Mouse (Mus musculus) right cerebral cortex, postnatal 36 days (tissue): Measurements from ENCODE around the gene Pde6c.

Experiments
- DNase-seq, 2 experiments: peaks; one replicate each; pipeline ENCODE4 v3.0.0; 2022; ENCODE audit warnings: low spot score in 2 of 2, mixed read lengths in 1 of 2

The Pde6c gene

GRCm38 (mm10) chr19:38143540-38144271 lies 11.1 kb downstream of the Pde6c start:
- DNase-seq, result no peak

DNA sequence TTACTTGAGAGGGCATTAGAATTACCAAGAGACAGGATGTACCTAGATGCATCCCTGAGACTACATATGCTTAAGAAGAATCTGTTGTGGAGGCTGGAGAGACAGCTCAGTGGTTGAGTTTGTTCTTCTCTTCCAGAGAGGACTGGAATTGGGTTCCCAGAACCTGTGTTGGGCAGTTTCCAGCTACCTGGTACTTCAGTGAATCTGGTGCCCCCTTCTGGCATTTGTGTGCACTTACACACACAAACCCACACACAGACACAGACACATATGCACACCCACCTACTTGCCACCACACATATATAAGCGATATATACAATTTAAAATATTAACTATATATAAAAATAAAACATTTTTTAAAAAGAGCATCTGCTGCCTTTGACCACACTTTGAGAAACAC lies 23.7 kb downstream of the Pde6c start:
- no peak for DNase-seq

DNA sequence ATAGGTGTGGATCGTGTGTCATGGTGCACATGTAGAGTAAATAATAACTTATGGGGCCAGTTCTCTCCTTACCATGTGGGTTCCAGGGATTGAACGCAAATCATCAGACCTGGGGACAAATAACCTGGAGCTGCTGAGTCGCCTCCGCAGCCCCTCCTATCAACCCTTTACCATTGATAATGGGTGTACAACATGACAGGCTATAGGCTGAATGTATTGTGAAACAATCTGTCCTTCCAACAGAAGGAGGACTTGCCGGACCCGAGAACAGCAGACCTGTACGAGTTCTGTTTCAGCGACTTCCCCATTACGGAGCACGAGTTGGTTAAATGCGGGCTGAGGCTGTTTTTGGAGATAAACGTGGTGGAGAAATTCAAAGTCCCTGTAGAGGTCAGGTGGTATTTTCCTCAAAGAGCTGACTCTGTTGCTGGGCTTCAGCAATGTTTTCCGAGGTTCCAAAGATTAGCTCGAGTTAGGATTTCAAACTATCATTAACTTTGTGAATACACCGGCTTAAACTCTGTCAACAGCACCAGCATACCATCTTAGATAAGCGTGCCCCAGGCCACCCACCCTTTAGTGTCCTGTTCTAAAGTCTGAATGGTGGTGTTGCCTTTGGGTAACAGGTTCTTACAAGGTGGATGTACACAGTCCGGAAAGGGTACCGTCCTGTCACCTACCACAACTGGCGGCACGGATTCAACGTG lies 29.2 kb downstream of the Pde6c start:
- DNase-seq, result no peak

DNA sequence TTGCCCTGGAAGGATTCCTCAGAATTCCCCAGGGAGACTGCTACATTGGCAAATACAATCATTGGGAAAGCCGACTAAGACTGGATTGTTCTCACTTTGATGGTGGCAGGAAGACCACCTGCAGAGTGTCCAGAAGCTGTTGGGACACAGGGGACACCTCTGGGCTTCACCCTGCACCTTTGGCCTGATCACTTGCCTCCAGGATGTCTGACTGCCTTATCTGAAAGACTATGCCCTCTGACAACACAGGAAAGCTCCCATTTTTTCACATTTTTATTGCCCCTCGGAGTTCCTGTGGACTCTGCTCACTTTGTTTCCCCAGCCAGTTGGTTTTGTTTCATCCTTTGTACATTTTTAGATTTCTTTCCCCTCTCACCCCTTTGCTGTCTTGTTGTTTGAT lies 32.1 kb downstream of the Pde6c start:
- DNase-seq, result no peak

DNA sequence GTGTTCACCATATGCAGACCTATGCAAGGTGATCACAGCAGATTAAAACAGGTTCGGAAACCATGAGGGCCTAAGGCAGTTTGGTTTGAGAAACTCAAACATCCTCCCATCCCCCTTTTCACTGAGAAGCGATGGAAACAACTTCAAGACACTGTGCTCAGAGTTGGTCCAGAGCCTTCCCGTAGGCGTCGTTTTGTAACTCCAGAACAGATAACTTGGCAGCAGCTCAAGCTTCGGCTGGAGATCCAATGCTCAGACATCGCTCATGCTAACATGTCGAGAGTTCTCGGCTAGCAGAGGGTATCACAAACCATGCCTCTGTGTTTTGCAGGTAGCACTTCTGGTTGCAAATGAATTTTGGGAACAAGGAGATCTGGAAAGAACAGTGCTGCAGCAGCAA lies 47.1 kb downstream of the Pde6c start:
- DNase-seq, result no peak

- DNase-seq, result no peak
Measured at GRCm38 (mm10) chr19:38186631-38187344, 54.2 kb downstream of the Pde6c start.

GRCm38 (mm10) chr19:38187345-38187680 lies 54.7 kb downstream of the Pde6c start:
- DNase-seq, result no peak

DNA sequence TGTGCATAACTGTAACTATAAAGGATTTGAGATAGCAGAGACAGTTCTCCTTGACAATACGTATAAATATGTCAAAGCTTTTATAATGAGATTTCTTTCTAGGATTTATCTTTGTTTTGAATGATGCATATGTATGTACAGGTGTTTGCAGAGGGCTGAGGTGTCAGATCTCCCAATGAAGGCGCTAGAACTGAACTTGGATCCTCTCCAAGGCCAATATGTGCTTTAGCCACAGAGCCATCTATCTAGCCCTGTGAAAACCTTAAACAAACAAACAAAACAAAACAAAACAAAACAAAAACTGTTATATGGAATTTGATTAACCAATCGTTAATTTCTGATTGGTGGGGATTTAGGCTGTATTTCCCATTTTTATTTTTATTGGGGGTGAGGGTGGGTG lies 58.0 kb downstream of the Pde6c start:
- no peak for DNase-seq

DNA sequence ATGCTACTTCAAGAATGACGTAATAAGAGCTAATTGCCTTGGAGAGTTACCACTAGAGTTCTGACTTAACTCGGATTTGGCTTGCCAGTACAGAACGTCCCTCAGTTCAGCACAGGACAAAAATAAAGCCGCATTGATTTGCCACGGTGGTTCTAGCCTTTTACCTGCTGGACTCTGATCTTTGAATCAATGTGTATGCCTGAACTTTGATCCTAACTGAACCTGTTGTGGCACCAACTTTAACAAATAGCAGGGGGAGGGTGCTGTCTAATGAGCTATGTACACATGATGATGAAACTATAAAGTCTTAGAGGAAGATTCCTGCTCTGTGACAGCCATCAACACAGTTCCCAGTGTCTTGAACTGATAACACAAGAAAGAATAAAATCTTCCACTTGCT lies 58.9 kb downstream of the Pde6c start:
- no peak for DNase-seq

DNA sequence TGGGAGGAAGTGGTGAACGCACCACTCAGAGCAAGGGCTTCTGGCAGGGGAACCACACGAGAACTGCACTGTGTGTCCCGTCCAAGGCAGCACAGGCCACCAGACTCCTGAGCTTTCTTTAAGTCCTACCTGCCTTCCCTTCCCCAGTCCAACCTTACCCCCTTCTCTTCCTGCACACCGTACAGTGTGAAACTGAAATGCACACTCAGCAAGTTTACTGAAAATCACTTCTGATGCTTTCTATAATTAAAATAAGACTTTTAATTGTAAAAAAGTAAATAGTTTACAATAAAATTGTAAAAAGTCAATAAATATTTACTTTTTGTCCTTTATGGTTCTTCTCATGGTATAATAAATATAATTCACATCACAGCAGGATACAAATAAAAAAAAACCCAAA lies 62.7 kb downstream of the Pde6c start:
- no peak for DNase-seq

DNA sequence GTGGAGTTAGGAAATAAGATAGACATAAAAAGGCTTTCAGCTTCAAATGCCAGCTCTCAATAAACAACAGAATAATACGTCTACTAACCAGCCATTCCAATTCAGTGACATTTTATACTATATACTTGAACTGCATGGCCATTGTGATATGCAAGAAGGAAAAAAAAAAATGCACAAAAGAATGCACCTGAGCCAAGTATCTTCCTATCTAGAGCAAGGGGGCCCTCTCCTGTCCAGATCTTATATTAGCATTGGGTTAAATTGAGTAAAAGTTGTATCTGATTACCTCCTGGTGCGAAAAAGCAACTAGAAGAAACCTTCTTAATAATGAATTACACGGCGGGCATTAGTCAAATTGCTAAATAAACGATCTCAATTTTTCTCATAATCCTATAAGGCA lies 66.2 kb downstream of the Pde6c start:
- DNase-seq, result no peak

GRCm38 (mm10) chr19:38206669-38207068 lies 74.1 kb downstream of the Pde6c start:
- no peak for DNase-seq

- DNase-seq, result no peak
Measured at GRCm38 (mm10) chr19:38217696-38218095, 85.1 kb downstream of the Pde6c start.

GRCm38 (mm10) chr19:38223356-38223904 lies 90.8 kb downstream of the Pde6c start:
- DNase-seq, result no peak

- DNase-seq, result peak; percentile 92
Measured at GRCm38 (mm10) chr19:38223905-38224684, 91.5 kb downstream of the Pde6c start, which contains the start of gene Fra10ac1. Gene Fra10ac1 (minus strand): TSS chr19:38224156.

DNA sequence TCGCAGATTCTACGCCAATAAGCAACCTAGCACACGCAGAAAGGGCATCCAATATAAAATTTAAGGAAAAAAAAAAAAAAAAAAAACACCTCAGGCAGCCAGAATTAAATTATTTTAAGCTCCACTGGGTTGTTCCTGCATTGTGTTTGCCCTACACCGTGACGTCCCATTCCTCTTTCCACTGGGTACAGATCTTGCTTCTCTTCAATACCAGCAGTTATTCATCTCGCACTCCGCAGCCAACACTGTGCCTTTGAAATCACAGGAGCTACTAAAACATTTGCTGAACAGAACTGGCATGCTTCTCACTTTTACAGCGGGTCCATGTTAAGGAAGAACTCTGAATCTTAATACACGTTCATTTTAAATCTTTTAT lies 92.1 kb downstream of the Pde6c start:
- peak; percentile 26 to 57 for DNase-seq

GRCm38 (mm10) chr19:38228699-38229098 lies 96.1 kb downstream of the Pde6c start:
- no peak for DNase-seq

DNA sequence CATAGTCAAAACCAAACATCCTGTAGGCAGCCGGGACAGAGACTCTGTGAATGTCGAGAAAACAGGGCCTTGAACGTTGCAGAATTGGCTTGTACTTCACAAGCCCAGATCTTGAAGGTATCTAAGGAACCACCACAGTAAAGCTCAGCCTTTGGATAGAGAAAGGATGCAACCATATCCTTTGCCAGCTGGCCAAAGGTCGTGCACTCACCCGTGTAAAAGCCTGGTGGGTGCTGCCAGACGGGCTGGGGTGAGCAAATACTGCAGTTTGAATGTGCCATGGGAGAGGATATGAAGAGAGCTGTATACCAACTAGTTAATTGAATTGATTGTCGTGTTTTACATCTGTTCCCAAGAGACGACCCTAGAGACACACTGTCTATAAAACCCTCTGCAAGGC lies 99.5 kb downstream of the Pde6c start:
- DNase-seq, result no peak

- no peak for DNase-seq
Measured at GRCm38 (mm10) chr19:38232516-38232915, 99.9 kb downstream of the Pde6c start.
